Mouse (Mus musculus) heart, adult 2 months (tissue): ENCODE data around the gene Arl8b.

Source experiments
- CTCF ChIP-seq: fragments of 200-600 bp; IDR thresholded peaks from 2 replicates; pipeline ENCODE4 v1.8.1; 2022; ENCODE audit warnings: antibody characterized with exemption, mild to moderate bottlenecking, moderate library complexity
- EP300 ChIP-seq: fragments of 200-500 bp; IDR thresholded peaks from 2 replicates; pipeline ENCODE4 v1.6.1; 2011; ENCODE audit warnings: low read depth, low read length, control low read depth; ENCODE audit not compliant: insufficient read depth
- POLR2A ChIP-seq: fragments of 200-500 bp; IDR thresholded peaks from 2 replicates; pipeline ENCODE4 v1.6.1; 2011; ENCODE audit warnings: mild to moderate bottlenecking, low read depth, low read length, control low read depth; ENCODE audit not compliant: insufficient read depth

GRCm38 (mm10) chr6:108826070-108826469, 43.2 kb downstream of the Arl8b start:
- TF ChIP-seq CTCF, result no peak
- TF ChIP-seq POLR2A, result no peak
- no peak for TF ChIP-seq EP300
